Mouse (Mus musculus): ENCODE results near the gene Lrrc4. TPM values are rescaled to one million over a fixed set of nuclear protein-coding genes. Genes with fewer than 3 reads are reported as not detected.

Gene Lrrc4
- polyA plus RNA-seq, 1 experiment from 2014 or later: 7.0 TPM

GRCm38 (mm10) chr6:28705384-28706107 lies 126.0 kb downstream of the Lrrc4 start:
- Histone ChIP-seq H3K9ac (no peak overlapping the region), H3K4me3 (no peak overlapping the region), H3K36me3 (replicated peaks) (no peaks in the 10 kb centered on the region), H3K9me3 (no peaks in the 10 kb centered on the region), H3K4me1 (peaks cover 24% of the 10 kb centered on the region), H3K27me3 (replicated peaks) (no peaks in the 10 kb centered on the region), H3K27ac (peak overlapping the region; percentile 52), H3K4me2 (no peak overlapping the region)
- peak; percentile 62; the same call in 1 of the 2 replicates for ATAC-seq (replicated peaks)
- WGBS: 49% methylated on average over 6 of the region's 6 CpGs

GRCm38 (mm10) chr6:28704612-28705011 lies 126.9 kb downstream of the Lrrc4 start:
- WGBS: 56% methylated on average over 6 of the region's 6 CpGs
- Histone ChIP-seq H3K9ac (no peak overlapping the region), H3K4me1 (peaks cover 24% of the 10 kb centered on the region), H3K27me3 (replicated peaks) (no peaks in the 10 kb centered on the region), H3K9me3 (no peaks in the 10 kb centered on the region), H3K4me3 (no peak overlapping the region), H3K27ac (no peak overlapping the region), H3K36me3 (replicated peaks) (no peaks in the 10 kb centered on the region), H3K4me2 (no peak overlapping the region)
- ATAC-seq (replicated peaks): no peak

GRCm38 (mm10) chr6:28697214-28697613 lies 134.3 kb downstream of the Lrrc4 start:
- Histone ChIP-seq H3K27ac (no peak overlapping the region), H3K9me3 (no peaks in the 10 kb centered on the region), H3K4me3 (no peak overlapping the region), H3K4me1 (no peaks in the 10 kb centered on the region), H3K27me3 (replicated peaks) (no peaks in the 10 kb centered on the region), H3K4me2 (no peak overlapping the region), H3K9ac (no peak overlapping the region), H3K36me3 (replicated peaks) (no peaks in the 10 kb centered on the region)
- WGBS: 94% methylated on average over 3 of the region's 3 CpGs
- ATAC-seq (replicated peaks): no peak

- Histone ChIP-seq H3K36me3 (replicated peaks) (no peaks in the 10 kb centered on the region), H3K27me3 (replicated peaks) (no peaks in the 10 kb centered on the region), H3K9ac (no peak overlapping the region), H3K4me1 (no peaks in the 10 kb centered on the region), H3K4me2 (no peak overlapping the region), H3K9me3 (no peaks in the 10 kb centered on the region), H3K4me3 (no peak overlapping the region), H3K27ac (no peak overlapping the region)
- no peak for ATAC-seq (replicated peaks)
Observed at GRCm38 (mm10) chr6:28692659-28693058, 138.9 kb downstream of the Lrrc4 start.

- Histone ChIP-seq H3K27me3 (replicated peaks) (no peaks in the 10 kb centered on the region), H3K36me3 (replicated peaks) (no peaks in the 10 kb centered on the region), H3K9me3 (no peaks in the 10 kb centered on the region), H3K4me1 (no peaks in the 10 kb centered on the region), H3K9ac (no peak overlapping the region), H3K4me3 (no peak overlapping the region), H3K27ac (no peak overlapping the region), H3K4me2 (no peak overlapping the region)
- WGBS: 93% methylated on average over 5 of the region's 5 CpGs
- no peak for ATAC-seq (replicated peaks)
Observed at GRCm38 (mm10) chr6:28687776-28688175, 143.8 kb downstream of the Lrrc4 start.

- Histone ChIP-seq H3K4me2 (no peak overlapping the region), H3K9me3 (no peaks in the 10 kb centered on the region), H3K4me1 (no peaks in the 10 kb centered on the region), H3K36me3 (replicated peaks) (no peaks in the 10 kb centered on the region), H3K4me3 (no peak overlapping the region), H3K9ac (no peak overlapping the region), H3K27ac (no peak overlapping the region), H3K27me3 (replicated peaks) (no peaks in the 10 kb centered on the region)
- 69% methylated on average over 5 of the region's 5 CpGs for WGBS
- no peak for ATAC-seq (replicated peaks)
Observed at GRCm38 (mm10) chr6:28685745-28686144, 145.8 kb downstream of the Lrrc4 start.

- H3K9ac ChIP-seq: no peak overlapping the region
- H3K36me3 ChIP-seq (replicated peaks): no peaks in the 10 kb centered on the region
- no peaks in the 10 kb centered on the region for H3K27me3 ChIP-seq (replicated peaks)
- H3K27ac ChIP-seq: no peak overlapping the region
- no peak overlapping the region for H3K4me2 ChIP-seq
- no peaks in the 10 kb centered on the region for H3K4me1 ChIP-seq
- no peak overlapping the region for H3K4me3 ChIP-seq
- H3K9me3 ChIP-seq: no peaks in the 10 kb centered on the region
- ATAC-seq (replicated peaks): no peak
- 34% methylated on average over 3 of the region's 3 CpGs for WGBS
Observed at GRCm38 (mm10) chr6:28685052-28685451, 146.5 kb downstream of the Lrrc4 start.

- 90% methylated on average over 8 of the region's 8 CpGs for WGBS
- no peaks in the 10 kb centered on the region for H3K4me1 ChIP-seq
- no peaks in the 10 kb centered on the region for H3K9me3 ChIP-seq
- H3K4me2 ChIP-seq: no peak overlapping the region
- H3K36me3 ChIP-seq (replicated peaks): no peaks in the 10 kb centered on the region
- no peak for ATAC-seq (replicated peaks)
- H3K4me3 ChIP-seq: no peak overlapping the region
- H3K27ac ChIP-seq: no peak overlapping the region
- H3K27me3 ChIP-seq (replicated peaks): no peaks in the 10 kb centered on the region
- no peak overlapping the region for H3K9ac ChIP-seq
Observed at GRCm38 (mm10) chr6:28681521-28682457, 149.8 kb downstream of the Lrrc4 start.

GRCm38 (mm10) chr6:28680537-28680936 lies 151.0 kb downstream of the Lrrc4 start:
- H3K9ac ChIP-seq: no peak overlapping the region
- H3K27me3 ChIP-seq (replicated peaks): no peaks in the 10 kb centered on the region
- no peak for ATAC-seq (replicated peaks)
- H3K4me3 ChIP-seq: no peak overlapping the region
- H3K27ac ChIP-seq: no peak overlapping the region
- H3K9me3 ChIP-seq: no peaks in the 10 kb centered on the region
- H3K36me3 ChIP-seq (replicated peaks): no peaks in the 10 kb centered on the region
- H3K4me1 ChIP-seq: no peaks in the 10 kb centered on the region
- no peak overlapping the region for H3K4me2 ChIP-seq
- WGBS: 83% methylated on average over 4 of the region's 4 CpGs

GRCm38 (mm10) chr6:28678896-28679295 lies 152.7 kb downstream of the Lrrc4 start:
- no peaks in the 10 kb centered on the region for H3K36me3 ChIP-seq (replicated peaks)
- H3K4me2 ChIP-seq: no peak overlapping the region
- no peak overlapping the region for H3K4me3 ChIP-seq
- no peak overlapping the region for H3K9ac ChIP-seq
- 77% methylated on average over 1 of the region's 1 CpGs for WGBS
- H3K27ac ChIP-seq: no peak overlapping the region
- no peaks in the 10 kb centered on the region for H3K9me3 ChIP-seq
- ATAC-seq (replicated peaks): no peak
- H3K4me1 ChIP-seq: no peaks in the 10 kb centered on the region
- no peaks in the 10 kb centered on the region for H3K27me3 ChIP-seq (replicated peaks)

GRCm38 (mm10) chr6:28674686-28675085 lies 156.9 kb downstream of the Lrrc4 start:
- Histone ChIP-seq H3K4me3 (no peak overlapping the region), H3K4me1 (no peaks in the 10 kb centered on the region), H3K27ac (no peak overlapping the region), H3K36me3 (replicated peaks) (no peaks in the 10 kb centered on the region), H3K9ac (no peak overlapping the region), H3K27me3 (replicated peaks) (no peaks in the 10 kb centered on the region), H3K4me2 (no peak overlapping the region), H3K9me3 (no peaks in the 10 kb centered on the region)
- no peak for ATAC-seq (replicated peaks)
- 100% methylated on average over 1 of the region's 1 CpGs for WGBS

- 64% methylated on average over 1 of the region's 1 CpGs for WGBS
- ATAC-seq (replicated peaks): peak; percentile 52; the same call in 1 of the 2 replicates
- H3K9me3 ChIP-seq: no peaks in the 10 kb centered on the region
- no peak overlapping the region for H3K9ac ChIP-seq
- H3K4me3 ChIP-seq: no peak overlapping the region
- no peaks in the 10 kb centered on the region for H3K36me3 ChIP-seq (replicated peaks)
- H3K4me1 ChIP-seq: no peaks in the 10 kb centered on the region
- H3K4me2 ChIP-seq: no peak overlapping the region
- H3K27me3 ChIP-seq (replicated peaks): no peaks in the 10 kb centered on the region
- no peak overlapping the region for H3K27ac ChIP-seq
Observed at GRCm38 (mm10) chr6:28672388-28672787, 159.2 kb downstream of the Lrrc4 start.
